Mouse (Mus musculus) G1E (cell line): ENCODE measurements at regions not wholly inside any gene's neighbourhood (a gene's known extent, or its start where the extent isn't known, plus 50 kb on each side); places are given as distances from the start of the nearest gene placed in this dataset.

Experiments
- CTCF ChIP-seq: IDR thresholded peaks from 2 replicates; pipeline ENCODE4 v1.5.1; 2012; ENCODE audit warnings: low read depth, low read length, inconsistent platforms, mixed read lengths
- GATA1 ChIP-seq: IDR thresholded peaks from 2 replicates; pipeline ENCODE4 v1.6.1; 2012; ENCODE audit warnings: borderline replicate concordance, low read length, inconsistent platforms, mixed read lengths
- POLR2AphosphoS5 ChIP-seq: IDR thresholded peaks from 2 replicates; pipeline ENCODE4 v1.6.1; 2012; ENCODE audit warnings: low read depth, low read length, inconsistent platforms; ENCODE audit not compliant: insufficient replicate concordance
- TAL1 ChIP-seq: conservative IDR thresholded peaks from 2 replicates; pipeline ENCODE4 v1.6.1; 2012; ENCODE audit warnings: low read depth, low read length, inconsistent platforms, mixed read lengths

- TF ChIP-seq CTCF (no peak), TAL1 (no peak), POLR2AphosphoS5 (no peak), GATA1 (no peak)
These were observed 192.6 kb downstream of the Pax3 start for GRCm38 (mm10) chr1:78004376-78004775.
